Mouse (Mus musculus): ENCODE results near the gene Gse1. TPM values are rescaled to one million over a fixed set of nuclear protein-coding genes. Genes with fewer than 3 reads are reported as not detected.

The Gse1 gene
- polyA plus RNA-seq, 1 experiment from 2014 or later, result 6.4 TPM

- Histone ChIP-seq H3K27me3 (replicated peaks; ENCODE audit: control insufficient read depth, insufficient read depth, low read length) (no peaks in the 10 kb centered on the region), H3K9me3 (ENCODE audit: control insufficient read depth) (no peaks in the 10 kb centered on the region), H3K9ac (ENCODE audit: low read depth, low read length) (0 out of 2 replicates have a peak overlapping the region, but pooled peaks have one; percentile 8), H3K4me3 (ENCODE audit: low read depth, low read length) (peak overlapping the region; percentile 28), H3K4me2 (replicated peaks; ENCODE audit: low read depth) (peak overlapping the region; percentile 64), H3K36me3 (ENCODE audit: control insufficient read depth, insufficient read depth) (no peaks in the 10 kb centered on the region), H3K4me1 (replicated peaks; ENCODE audit: control insufficient read depth, insufficient read depth, low read length) (0 out of 2 replicates have a peak, but pooled peaks cover 4% of the 10 kb centered on the region), H3K27ac (ENCODE audit: low read depth, low read length) (no peak overlapping the region)
- 10% methylated on average over 17 of the region's 17 CpGs for WGBS
- TF ChIP-seq CTCF (IDR thresholded peaks at IDR 0.05; ENCODE audit: low read depth), result no peak
- ATAC-seq, result peak; percentile 67
These were observed 107.2 kb downstream of the Gse1 start for GRCm38 (mm10) chr8:120335262-120336086.

- Histone ChIP-seq H3K9me3 (ENCODE audit: control insufficient read depth) (no peaks in the 10 kb centered on the region), H3K9ac (ENCODE audit: low read depth, low read length) (no peak overlapping the region), H3K27me3 (replicated peaks; ENCODE audit: control insufficient read depth, insufficient read depth, low read length) (no peaks in the 10 kb centered on the region), H3K4me2 (replicated peaks; ENCODE audit: low read depth) (peak overlapping the region; percentile 64), H3K36me3 (ENCODE audit: control insufficient read depth, insufficient read depth) (no peaks in the 10 kb centered on the region), H3K4me3 (ENCODE audit: low read depth, low read length) (peak overlapping the region; percentile 28), H3K4me1 (replicated peaks; ENCODE audit: control insufficient read depth, insufficient read depth, low read length) (0 out of 2 replicates have a peak, but pooled peaks cover 4% of the 10 kb centered on the region), H3K27ac (ENCODE audit: low read depth, low read length) (no peak overlapping the region)
- no peak for TF ChIP-seq CTCF (IDR thresholded peaks at IDR 0.05; ENCODE audit: low read depth)
- peak; percentile 29 for ATAC-seq
- WGBS, result 9% methylated on average over 9 of the region's 9 CpGs
These were observed 107.8 kb downstream of the Gse1 start for GRCm38 (mm10) chr8:120336087-120336380.

- Histone ChIP-seq H3K4me3 (ENCODE audit: low read depth, low read length) (no peak overlapping the region), H3K9me3 (ENCODE audit: control insufficient read depth) (no peaks in the 10 kb centered on the region), H3K4me2 (replicated peaks; ENCODE audit: low read depth) (no peak overlapping the region), H3K27me3 (replicated peaks; ENCODE audit: control insufficient read depth, insufficient read depth, low read length) (no peaks in the 10 kb centered on the region), H3K9ac (ENCODE audit: low read depth, low read length) (no peak overlapping the region), H3K36me3 (ENCODE audit: control insufficient read depth, insufficient read depth) (no peaks in the 10 kb centered on the region), H3K4me1 (replicated peaks; ENCODE audit: control insufficient read depth, insufficient read depth, low read length) (0 out of 2 replicates have a peak, but pooled peaks cover 4% of the 10 kb centered on the region), H3K27ac (ENCODE audit: low read depth, low read length) (no peak overlapping the region)
- ATAC-seq, result no peak
- no peak for TF ChIP-seq CTCF (IDR thresholded peaks at IDR 0.05; ENCODE audit: low read depth)
- WGBS, result 61% methylated on average over 5 of the region's 5 CpGs
These were observed 108.8 kb downstream of the Gse1 start for GRCm38 (mm10) chr8:120336909-120337555.

DNA sequence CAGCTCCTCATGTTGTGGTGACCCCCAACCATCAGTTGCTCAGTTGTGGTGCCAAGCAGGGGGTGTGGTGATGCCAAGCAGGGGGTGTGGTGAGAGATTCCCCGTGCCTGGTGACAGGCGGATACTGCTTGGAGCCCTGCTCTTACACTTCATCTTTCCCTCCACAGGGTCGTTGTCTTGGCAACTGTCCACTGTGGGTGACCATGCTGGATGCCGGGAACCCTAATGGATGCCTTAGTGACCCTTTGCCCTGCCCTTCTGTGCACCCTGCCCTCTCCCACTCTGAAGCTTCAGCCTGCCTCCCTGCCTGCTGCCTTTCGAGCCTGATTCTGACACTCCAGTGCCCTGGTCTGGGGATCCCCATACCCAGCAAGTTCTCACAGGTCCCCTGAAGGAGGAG is 109.4 kb downstream of the Gse1 start:
- H3K4me3 ChIP-seq (ENCODE audit: low read depth, low read length), result no peak overlapping the region
- ATAC-seq, result no peak
- H3K4me2 ChIP-seq (replicated peaks; ENCODE audit: low read depth), result no peak overlapping the region
- no peaks in the 10 kb centered on the region for H3K9me3 ChIP-seq (ENCODE audit: control insufficient read depth)
- WGBS, result 71% methylated on average over 5 of the region's 5 CpGs
- H3K9ac ChIP-seq (ENCODE audit: low read depth, low read length), result no peak overlapping the region
- no peaks in the 10 kb centered on the region for H3K36me3 ChIP-seq (ENCODE audit: control insufficient read depth, insufficient read depth)
- TF ChIP-seq CTCF (IDR thresholded peaks at IDR 0.05; ENCODE audit: low read depth), result no peak
- H3K4me1 ChIP-seq (replicated peaks; ENCODE audit: control insufficient read depth, insufficient read depth, low read length), result 0 out of 2 replicates have a peak, but pooled peaks cover 4% of the 10 kb centered on the region
- no peaks in the 10 kb centered on the region for H3K27me3 ChIP-seq (replicated peaks; ENCODE audit: control insufficient read depth, insufficient read depth, low read length)
- no peak overlapping the region for H3K27ac ChIP-seq (ENCODE audit: low read depth, low read length)

GRCm38 (mm10) chr8:120338678-120339077 is 110.4 kb downstream of the Gse1 start:
- H3K9me3 ChIP-seq (ENCODE audit: control insufficient read depth), result no peaks in the 10 kb centered on the region
- no peak for TF ChIP-seq CTCF (IDR thresholded peaks at IDR 0.05; ENCODE audit: low read depth)
- no peak overlapping the region for H3K4me3 ChIP-seq (ENCODE audit: low read depth, low read length)
- H3K27ac ChIP-seq (ENCODE audit: low read depth, low read length), result no peak overlapping the region
- 0 out of 2 replicates have a peak, but pooled peaks cover 4% of the 10 kb centered on the region for H3K4me1 ChIP-seq (replicated peaks; ENCODE audit: control insufficient read depth, insufficient read depth, low read length)
- H3K36me3 ChIP-seq (ENCODE audit: control insufficient read depth, insufficient read depth), result no peaks in the 10 kb centered on the region
- no peaks in the 10 kb centered on the region for H3K27me3 ChIP-seq (replicated peaks; ENCODE audit: control insufficient read depth, insufficient read depth, low read length)
- no peak overlapping the region for H3K9ac ChIP-seq (ENCODE audit: low read depth, low read length)
- 86% methylated on average over 7 of the region's 7 CpGs for WGBS
- ATAC-seq, result no peak
- H3K4me2 ChIP-seq (replicated peaks; ENCODE audit: low read depth), result no peak overlapping the region

DNA sequence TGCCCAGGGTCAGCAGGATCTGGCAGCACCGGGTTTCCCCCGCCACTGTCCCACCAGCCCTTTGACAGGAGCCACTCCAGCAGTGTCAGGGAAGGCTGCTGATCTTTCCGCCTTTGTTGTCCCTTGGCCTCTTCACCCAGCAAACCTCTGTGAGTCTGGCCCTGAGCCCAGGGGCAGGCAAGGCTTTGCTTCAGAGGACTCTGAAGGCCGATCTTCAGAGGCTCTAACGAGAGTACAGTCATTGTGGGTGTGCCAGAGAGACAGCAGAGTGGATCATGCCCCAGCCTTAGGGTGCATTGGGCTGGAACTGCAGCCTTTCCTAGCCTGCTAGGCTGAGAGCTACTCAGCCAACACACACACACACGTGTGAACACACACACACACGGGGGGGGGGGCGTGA is 111.5 kb downstream of the Gse1 start:
- ATAC-seq, result no peak
- no peaks in the 10 kb centered on the region for H3K27me3 ChIP-seq (replicated peaks; ENCODE audit: control insufficient read depth, insufficient read depth, low read length)
- no peak overlapping the region for H3K27ac ChIP-seq (ENCODE audit: low read depth, low read length)
- no peak overlapping the region for H3K4me3 ChIP-seq (ENCODE audit: low read depth, low read length)
- H3K9ac ChIP-seq (ENCODE audit: low read depth, low read length), result no peak overlapping the region
- no peaks in the 10 kb centered on the region for H3K36me3 ChIP-seq (ENCODE audit: control insufficient read depth, insufficient read depth)
- no peaks in the 10 kb centered on the region for H3K9me3 ChIP-seq (ENCODE audit: control insufficient read depth)
- H3K4me1 ChIP-seq (replicated peaks; ENCODE audit: control insufficient read depth, insufficient read depth, low read length), result 0 out of 2 replicates have a peak, but pooled peaks cover 4% of the 10 kb centered on the region
- WGBS, result 65% methylated on average over 7 of the region's 8 CpGs
- no peak overlapping the region for H3K4me2 ChIP-seq (replicated peaks; ENCODE audit: low read depth)
- no peak for TF ChIP-seq CTCF (IDR thresholded peaks at IDR 0.05; ENCODE audit: low read depth)
